Mouse (Mus musculus) heart, embryonic 16.5 days (tissue): ENCODE measurements around the gene Gcdh. TPM values are rescaled to one million over a fixed set of nuclear protein-coding genes. Genes with fewer than 3 reads are reported as not detected.
A peak's percentile ranks its signal among the peaks of the same experiment; 100 is the strongest.

Experiments used
- ATAC-seq: fragments of 200-750 bp; cut with Nextera tagmentation; replicated peaks from 2 replicates; pipeline ENCODE4 v1.8.0; 2017; ENCODE audit warnings: moderate number of reproducible peaks; ENCODE audit not compliant: insufficient read depth, low FRiP score; ENCODE audit errors: extremely low read depth
- H3K27ac ChIP-seq: fragments of 300-500 bp; sonication (generic); 2 replicates; pipeline ENCODE4 v1.5.1; 2014; ENCODE audit warnings: mild to moderate bottlenecking, low read length, control low read depth, moderate library complexity
- H3K27me3 ChIP-seq: fragments of 300-500 bp; sonication (generic); 2 replicates; pipeline ENCODE4 v1.6.1; 2014; ENCODE audit warnings: low read length, mixed read lengths; ENCODE audit not compliant: control insufficient read depth, insufficient read depth
- H3K36me3 ChIP-seq: fragments of 300-500 bp; sonication (generic); 2 replicates; pipeline ENCODE4 v1.6.1; 2014; ENCODE audit not compliant: control insufficient read depth, insufficient read depth
- H3K4me1 ChIP-seq: fragments of 300-500 bp; sonication (generic); 2 replicates; pipeline ENCODE4 v1.6.1; 2014; ENCODE audit warnings: low read length, mixed read lengths; ENCODE audit not compliant: control insufficient read depth, insufficient read depth
- H3K4me2 ChIP-seq: fragments of 300-500 bp; sonication (generic); 2 replicates; pipeline ENCODE4 v1.6.1; 2014; ENCODE audit warnings: low read depth, mild to moderate bottlenecking, control low read depth, low read length
- H3K4me3 ChIP-seq: fragments of 300-500 bp; sonication (generic); 2 replicates; pipeline ENCODE4 v1.5.1; 2014; ENCODE audit warnings: mild to moderate bottlenecking, control low read depth, low read length
- H3K9ac ChIP-seq: fragments of 300-500 bp; sonication (generic); 2 replicates; pipeline ENCODE4 v1.6.1; 2014; ENCODE audit warnings: low read length, control low read depth
- H3K9me3 ChIP-seq: fragments of 300-500 bp; sonication (generic); replicated peaks from 2 replicates; pipeline ENCODE4 v1.6.1; 2016; ENCODE audit warnings: low read length; ENCODE audit not compliant: control insufficient read depth
- WGBS: fragments of 180-500 bp; shearing (Covaris S2); extraction: QIAGEN DNeasy Blood & Tissue Kit; methylation state at CpG from one replicate; pipeline ENCODE4 v1.1.7; 2014; 5-methylcytosine and 5-hydroxymethylcytosine counted together
- microRNA-seq: library from miRNA; unstranded; fragments of <30 nt; microRNA quantifications from one replicate; pipeline ENCODE4, GENCODE M21; 2017
- polyA plus RNA-seq: library from polyadenylated mRNA; unstranded; fragments of >200 nt; fragmentation: Nextera tagmentation; extraction: Ambion mirVana; gene quantifications from 2 replicates; pipeline ENCODE4 v1.2.1, GENCODE M21; 2015

The Gcdh gene
- polyA plus RNA-seq, 1 experiment from 2014 or later, result 43.1 TPM

DNA sequence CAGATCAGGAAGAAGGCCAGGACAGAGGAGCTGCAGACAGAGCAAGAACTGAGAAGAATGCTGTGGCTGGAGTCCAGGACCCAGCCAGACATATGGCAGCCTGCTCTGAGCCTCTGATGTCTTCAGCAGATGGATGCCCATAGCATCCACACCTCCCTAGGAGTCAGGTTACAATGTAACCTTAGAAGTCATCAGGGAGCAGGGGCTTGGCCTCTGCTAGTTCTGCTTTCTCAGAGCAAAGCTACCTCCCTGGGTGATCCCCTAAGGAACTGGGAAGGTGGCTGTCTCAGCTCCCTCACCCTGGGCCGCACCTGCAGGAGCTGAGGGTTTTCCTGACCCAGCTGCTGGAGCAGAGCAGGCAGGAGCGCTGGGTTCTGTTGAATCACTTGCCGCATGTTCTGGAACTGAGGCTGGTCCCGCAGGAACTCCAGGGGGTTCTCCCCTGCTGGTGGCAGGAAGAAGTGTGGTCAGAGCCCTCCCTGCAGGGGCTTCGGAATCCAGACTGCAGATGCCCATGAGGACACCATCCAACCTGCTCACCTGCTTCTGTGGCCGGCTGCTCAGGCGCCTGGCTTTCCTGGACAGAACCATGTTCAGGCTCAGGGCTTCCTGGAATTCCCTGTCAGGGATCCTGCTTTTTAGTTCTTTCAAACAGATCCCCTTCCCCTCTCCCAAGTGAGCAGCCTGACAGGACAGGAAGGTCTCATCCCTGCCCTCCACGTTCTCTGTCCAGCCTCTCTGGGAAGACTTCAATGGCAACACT, 56.4 kb downstream of the Gcdh start:
- no peak for ATAC-seq
- Histone ChIP-seq H3K4me3 (no peak overlapping the region), H3K9ac (no peak overlapping the region), H3K27me3 (no peaks in the 10 kb centered on the region), H3K36me3 (peaks cover 50% of the 10 kb centered on the region), H3K27ac (no peak overlapping the region), H3K4me1 (peaks cover 23% of the 10 kb centered on the region), H3K9me3 (no peaks in the 10 kb centered on the region), H3K4me2 (no peak overlapping the region)
- 66% methylated on average over 8 of the region's 8 CpGs for WGBS

Small RNA genes lying within 50 kb of the gene (microRNA-seq; reads per million reads assigned to microRNA genes)
- gene Gm24197 (not detected), gene Mir7069 (2.7 reads per million, percentile 9 among the genes with 10 or more reads in this experiment)

Other genes with a start within 250 kb of the Gcdh start
- 43.0 and 43.3 TPM in 2 replicates for gene Ier2, start 231.1 kb downstream of the Gcdh start, polyA plus RNA-seq
- gene Trmt1, start 207.6 kb downstream of the Gcdh start, polyA plus RNA-seq, result 43.2 and 46.7 TPM in 2 replicates
- 11.7 and 14.4 TPM in 2 replicates for gene Nacc1, start 206.1 kb downstream of the Gcdh start, polyA plus RNA-seq
- gene Lyl1, start 192.5 kb downstream of the Gcdh start, polyA plus RNA-seq, result 10.2 and 12.0 TPM in 2 replicates
- gene G430095P16Rik, start 170.9 kb downstream of the Gcdh start, polyA plus RNA-seq, result 3.1 and 4.7 TPM in 2 replicates
- gene Nfix, start 93.6 kb downstream of the Gcdh start, polyA plus RNA-seq, result 12.7 and 15.9 TPM in 2 replicates
- gene Dand5, start 71.1 kb downstream of the Gcdh start, polyA plus RNA-seq, result 6.6 and 6.8 TPM in 2 replicates
- 47.7 and 48.3 TPM in 2 replicates for gene Gadd45gip1, start 62.4 kb downstream of the Gcdh start, polyA plus RNA-seq
- gene Rad23a, start 53.3 kb downstream of the Gcdh start, polyA plus RNA-seq, result 128 and 131 TPM in 2 replicates
- 630 and 641 TPM in 2 replicates for gene Calr, start 47.0 kb downstream of the Gcdh start, polyA plus RNA-seq
- gene Farsa, start 36.9 kb downstream of the Gcdh start, polyA plus RNA-seq, result 63.2 and 64.4 TPM in 2 replicates
- gene Syce2, start 21.8 kb downstream of the Gcdh start, polyA plus RNA-seq, result 26.2 and 35.4 TPM in 2 replicates
- 1.3 and 1.4 TPM in 2 replicates for gene Klf1, start 8.0 kb upstream of the Gcdh start, polyA plus RNA-seq
- gene Dnase2a, start 14.6 kb upstream of the Gcdh start, polyA plus RNA-seq, result 5.2 and 6.3 TPM in 2 replicates
- gene Mast1, start 43.4 kb upstream of the Gcdh start, polyA plus RNA-seq, result 0.09 and 0.14 TPM in 2 replicates
- 0.24 and 0.38 TPM in 2 replicates for gene Rtbdn, start 53.1 kb upstream of the Gcdh start, polyA plus RNA-seq
- not detected in 2 replicates for gene Gm49661, start 75.5 kb upstream of the Gcdh start, polyA plus RNA-seq
- gene Prdx2, start 75.7 kb upstream of the Gcdh start, polyA plus RNA-seq, result 591 and 662 TPM in 2 replicates
- 80.2 and 82.7 TPM in 2 replicates for gene Rnaseh2a, start 75.8 kb upstream of the Gcdh start, polyA plus RNA-seq
- 11.7 and 15.3 TPM in 2 replicates for gene Junb, start 84.8 kb upstream of the Gcdh start, polyA plus RNA-seq
- gene Hook2, start 96.7 kb upstream of the Gcdh start, polyA plus RNA-seq, result 8.9 and 9.1 TPM in 2 replicates
- gene Best2, start 120.6 kb upstream of the Gcdh start, polyA plus RNA-seq, result not detected in 2 replicates
- gene Asna1, start 131.4 kb upstream of the Gcdh start, polyA plus RNA-seq, result 111 and 112 TPM in 2 replicates
- 61.9 and 76.5 TPM in 2 replicates for gene Trir, start 132.9 kb upstream of the Gcdh start, polyA plus RNA-seq
- 18.8 and 21.5 TPM in 2 replicates for gene Tnpo2, start 143.0 kb upstream of the Gcdh start, polyA plus RNA-seq
- 19.5 and 20.6 TPM in 2 replicates for gene Fbxw9, start 166.1 kb upstream of the Gcdh start, polyA plus RNA-seq
- gene Gm5741, start 174.1 kb upstream of the Gcdh start, polyA plus RNA-seq, result not detected in 2 replicates
- 48.5 and 51.5 TPM in 2 replicates for gene Dhps, start 177.8 kb upstream of the Gcdh start, polyA plus RNA-seq
- 115 TPM in 2 replicates for gene Wdr83os, start 186.8 kb upstream of the Gcdh start, polyA plus RNA-seq
- gene Wdr83, start 187.4 kb upstream of the Gcdh start, polyA plus RNA-seq, result 46.6 and 47.0 TPM in 2 replicates
- 33.9 and 39.3 TPM in 2 replicates for gene Man2b1, start 189.3 kb upstream of the Gcdh start, polyA plus RNA-seq
- gene Zfp791, start 229.2 kb upstream of the Gcdh start, polyA plus RNA-seq, result 1.1 and 1.5 TPM in 2 replicates